12 mouse cellular contexts compared by ENCODE assay signal in the genomic region with DNA sequence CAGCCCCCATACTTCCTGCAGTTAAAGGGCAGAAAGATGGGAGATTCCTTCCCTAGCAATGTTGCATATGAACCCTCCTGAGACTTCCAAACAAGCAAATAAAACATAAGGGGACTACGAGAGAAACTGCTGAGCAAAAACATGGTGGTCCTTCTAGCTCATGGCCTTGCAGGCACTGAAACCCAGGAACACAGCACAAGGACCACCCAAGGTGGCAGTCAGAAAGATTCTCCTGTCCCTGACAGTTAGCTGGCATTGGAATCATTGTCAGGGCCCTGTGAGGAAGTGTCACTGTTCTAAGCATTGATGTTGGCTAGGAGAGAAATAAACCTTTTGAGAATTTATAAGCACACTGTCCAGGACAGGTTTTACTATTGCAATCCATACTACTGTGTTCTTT. TPM values are rescaled to one million over a fixed set of nuclear protein-coding genes. Genes with fewer than 3 reads are reported as not detected.
"Had no signal": no experiment of that assay in that cellular context is flagged by ENCODE, and none has a peak within 500 bp of the region (broad histone marks: within the 10 kb centered on the region; RNA-seq: fewer than 3 reads in every experiment).

No protein-coding gene starts in this region.

- ATAC-seq: intestine, postnatal 0 days; midbrain, embryonic 13.5 days had no signal

- H3K4me1 ChIP-seq: liver, embryonic 15.5 days had no signal

- H3K4me3 ChIP-seq: left cerebral cortex, adult 2 months; limb, embryonic 10.5 days; liver, embryonic 15.5 days; midbrain, embryonic 13.5 days had no signal

- H3K9ac ChIP-seq: liver, embryonic 15.5 days; midbrain, embryonic 13.5 days had no signal

- H3K9me3 ChIP-seq: limb, embryonic 10.5 days; liver, embryonic 15.5 days; midbrain, embryonic 13.5 days had no signal

- H3K27ac ChIP-seq: kidney, postnatal 0 days; left cerebral cortex, adult 2 months; limb, embryonic 10.5 days; liver, embryonic 15.5 days; midbrain, embryonic 13.5 days; stomach, postnatal 0 days had no signal

- DNase-seq: kidney, postnatal 4 days; lung, postnatal 10 days; thymus, postnatal 4 days had no signal

- H3K27me3 ChIP-seq: liver, embryonic 15.5 days; midbrain, embryonic 13.5 days had no signal

- H3K36me3 ChIP-seq: limb, embryonic 10.5 days; liver, embryonic 15.5 days; midbrain, embryonic 13.5 days had no signal

- H3K4me2 ChIP-seq: liver, embryonic 11.5 days; liver, embryonic 15.5 days; midbrain, embryonic 13.5 days had no signal

RNA-seq across cellular contexts. Expression of gene Tmtc1, which starts 56.2 kb away (rescaled TPM):
- total RNA-seq: megakaryocyte progenitor cell, adult 5-6 weeks had no signal
